Mouse (Mus musculus) liver (tissue): ENCODE data around the gene Dennd5b.
"Not testable (repeated sequence)": the region's sequence is repeated elsewhere in the genome, so short reads cannot be mapped to it uniquely, and the experiment has no call there.

Experiments used
- DNase-seq: peaks from one replicate; pipeline ENCODE4 v3.0.0-alpha.2; 2020; ENCODE audit warnings: mixed read lengths

Dennd5b gene

GRCm38 (mm10) chr6:149101076-149101942, at the start of gene Dennd5b:
TSS of gene Dennd5b (minus strand) at chr6:149101680.
- DNase-seq: peak; percentile 75

DNA sequence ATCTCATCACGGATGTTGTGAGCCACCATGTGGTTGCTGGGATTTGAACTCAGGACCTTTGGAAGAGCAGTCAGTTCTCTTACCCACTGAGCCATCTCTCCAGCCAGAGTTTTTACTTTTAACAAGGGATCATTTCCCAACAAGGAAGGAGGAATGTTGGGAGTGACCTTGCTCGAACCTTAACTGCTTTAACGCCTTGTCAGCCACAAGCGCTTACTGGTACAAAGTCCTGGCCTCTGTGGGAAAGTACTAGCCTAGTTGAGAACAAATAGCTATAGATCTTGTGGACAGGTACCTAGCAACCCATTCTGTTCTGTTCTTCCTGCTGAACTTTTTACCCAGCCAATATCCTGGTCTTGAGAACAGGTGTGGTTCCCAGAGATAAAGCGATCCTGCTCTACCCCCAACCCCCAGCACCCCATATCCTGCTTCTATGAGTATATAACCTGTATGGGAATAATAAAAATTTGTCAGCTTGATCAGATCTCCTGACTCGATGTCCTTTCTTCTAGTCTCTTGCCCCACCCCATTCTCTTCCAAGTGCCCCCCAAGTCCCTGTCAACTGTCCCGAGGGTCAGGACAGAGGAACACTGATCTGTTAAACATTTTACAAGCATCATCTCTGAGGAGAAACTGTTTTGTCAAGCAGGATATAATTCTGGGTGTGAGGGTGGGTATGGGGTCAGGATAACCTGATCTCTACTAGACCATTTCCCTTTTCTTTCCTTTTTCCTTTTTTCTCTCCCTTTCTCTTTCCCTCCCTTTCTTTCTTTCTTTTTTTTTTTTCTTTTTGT, 47.2 kb upstream of the Dennd5b start:
- no peak for DNase-seq

- no peak for DNase-seq
These were observed 43.7 kb upstream of the Dennd5b start for GRCm38 (mm10) chr6:149145143-149145542.

- DNase-seq: peak; percentile 91
These were observed 40.1 kb upstream of the Dennd5b start for GRCm38 (mm10) chr6:149141393-149142173.

DNA sequence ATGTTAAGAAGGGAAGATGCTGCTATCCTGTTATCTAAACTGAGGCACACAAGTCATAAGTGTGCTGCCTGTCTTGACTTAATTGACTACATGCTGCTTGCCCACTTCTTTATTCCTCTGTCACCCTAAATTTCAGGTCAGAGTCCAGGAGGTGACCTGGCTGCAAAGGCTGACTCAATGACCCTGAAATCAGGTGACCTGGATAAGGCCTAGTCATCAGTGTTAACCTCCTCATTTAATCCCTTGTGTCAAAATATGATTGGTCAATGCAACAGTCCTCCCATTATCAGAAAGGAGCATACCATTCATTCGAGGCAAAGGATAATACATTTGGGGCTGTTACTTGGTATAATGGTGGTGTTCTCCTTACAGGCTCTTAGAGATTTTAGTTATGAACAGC, 38.0 kb upstream of the Dennd5b start, which contains the start of gene Etfbkmt:
Etfbkmt (plus strand) TSS at position 379 of the 400 bp plus-strand sequence.
- DNase-seq: no peak

GRCm38 (mm10) chr6:149139011-149139410, 37.5 kb upstream of the Dennd5b start:
- no peak for DNase-seq

- no peak for DNase-seq
These were observed 36.5 kb upstream of the Dennd5b start for GRCm38 (mm10) chr6:149137936-149138335.

DNA sequence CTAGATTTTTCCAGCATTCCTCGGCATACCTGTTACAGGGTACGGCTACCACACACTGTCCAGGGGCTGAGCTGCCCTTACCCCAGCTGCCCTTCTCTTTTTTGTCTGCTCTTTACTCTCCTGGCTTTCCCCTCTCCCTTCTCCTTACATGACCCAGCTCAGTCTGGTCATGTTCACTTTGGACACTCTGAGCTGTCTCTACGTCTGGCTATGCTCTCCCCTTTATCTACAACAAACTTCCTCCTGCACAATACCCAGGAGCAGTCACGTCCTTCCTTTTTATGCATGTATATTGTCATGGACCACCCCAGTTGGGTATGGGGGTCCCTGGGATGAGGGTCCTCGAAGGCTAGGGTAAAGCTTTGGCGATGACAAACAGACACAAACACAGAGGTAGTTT, 34.2 kb upstream of the Dennd5b start:
- no peak for DNase-seq

DNA sequence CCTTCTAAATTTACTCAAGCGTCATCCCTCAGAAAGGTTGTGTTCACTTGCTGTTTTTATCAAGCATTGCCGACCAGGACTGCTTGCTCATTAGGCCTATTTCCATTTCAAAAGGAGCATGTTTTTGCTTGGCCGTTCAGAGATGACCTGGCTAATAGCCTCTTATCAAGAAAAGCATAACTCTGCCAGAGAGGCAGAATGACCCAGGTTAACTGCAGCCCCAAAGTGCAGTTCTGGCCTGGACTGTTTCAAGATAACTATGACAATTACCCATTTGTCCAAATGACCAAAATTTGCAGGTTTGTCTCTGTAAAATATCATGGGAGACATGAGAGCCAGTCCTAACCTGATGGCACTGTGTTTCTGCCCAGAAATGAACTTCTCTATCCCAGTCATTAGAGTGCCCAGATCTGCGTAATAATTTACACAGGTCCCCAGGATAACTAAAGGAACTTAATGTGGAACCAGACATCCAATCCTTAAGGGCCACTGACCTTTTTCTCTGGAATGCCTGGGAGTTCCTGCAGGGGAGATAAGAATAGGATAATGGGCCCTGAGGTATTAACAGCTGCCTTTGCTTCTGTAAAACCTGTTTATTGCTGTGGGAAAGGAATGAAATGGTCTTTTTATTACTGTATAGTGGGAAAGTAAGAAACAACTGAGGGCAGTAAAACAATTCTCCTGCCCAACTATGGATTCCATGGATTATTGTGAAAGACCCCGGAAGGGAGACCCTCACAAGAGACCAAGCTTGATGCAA, 33.1 kb upstream of the Dennd5b start:
- no peak for DNase-seq

DNA sequence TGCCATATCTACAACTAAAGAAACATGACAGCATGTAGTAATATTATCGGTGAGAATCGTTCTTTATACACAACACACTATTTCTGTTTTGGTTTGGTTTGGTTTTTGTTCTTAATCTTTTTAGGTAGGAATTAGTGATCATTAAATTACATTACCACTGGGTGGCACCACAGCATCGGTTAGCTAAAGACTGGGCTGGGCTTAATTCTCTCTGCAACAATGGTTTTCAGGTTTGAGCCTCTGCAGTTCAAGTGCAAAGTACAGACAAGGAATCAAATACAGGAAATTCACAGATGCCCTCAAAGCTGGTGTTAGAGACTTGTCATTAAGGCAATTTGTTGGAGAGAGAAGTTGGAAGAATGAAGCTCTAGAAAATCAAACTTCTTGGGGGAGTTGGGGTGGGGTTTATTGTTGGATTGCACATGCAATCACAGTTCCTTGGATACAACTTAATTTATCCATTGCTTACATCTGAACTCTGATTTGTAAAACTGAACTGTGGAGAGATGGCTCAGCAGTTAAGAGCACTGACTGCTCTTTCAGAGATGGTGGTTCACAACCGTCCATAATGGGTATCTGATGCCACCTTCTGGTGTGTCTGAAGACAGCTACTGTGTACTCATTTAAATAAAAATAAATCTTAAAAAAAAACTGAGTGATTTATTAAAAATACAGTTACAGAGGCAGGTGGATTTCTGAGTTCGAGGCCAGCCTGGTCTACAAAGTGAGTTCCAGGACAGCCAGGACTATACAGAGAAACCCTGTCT, 31.0 kb upstream of the Dennd5b start:
- peak; percentile 48 for DNase-seq

DNA sequence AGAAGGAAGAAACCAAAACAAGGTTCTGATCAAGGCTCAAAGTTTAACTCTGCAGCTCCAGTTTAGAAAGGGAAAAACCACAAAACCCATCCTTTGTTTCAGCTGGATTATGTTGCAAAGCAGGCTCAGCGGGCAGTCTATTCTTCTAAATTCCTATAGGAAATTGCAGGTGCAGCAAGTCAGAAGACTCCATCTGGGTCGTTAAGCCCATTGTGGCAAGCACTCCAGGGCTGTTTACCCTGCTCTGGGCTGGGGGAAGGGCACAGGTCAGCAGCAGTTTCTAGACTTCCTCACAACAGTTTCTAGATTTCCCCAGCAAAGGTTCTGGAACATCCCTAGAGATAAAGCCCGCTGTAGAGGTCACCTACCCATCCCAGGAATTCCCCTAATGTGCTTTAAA, 29.6 kb upstream of the Dennd5b start:
- no peak for DNase-seq

DNA sequence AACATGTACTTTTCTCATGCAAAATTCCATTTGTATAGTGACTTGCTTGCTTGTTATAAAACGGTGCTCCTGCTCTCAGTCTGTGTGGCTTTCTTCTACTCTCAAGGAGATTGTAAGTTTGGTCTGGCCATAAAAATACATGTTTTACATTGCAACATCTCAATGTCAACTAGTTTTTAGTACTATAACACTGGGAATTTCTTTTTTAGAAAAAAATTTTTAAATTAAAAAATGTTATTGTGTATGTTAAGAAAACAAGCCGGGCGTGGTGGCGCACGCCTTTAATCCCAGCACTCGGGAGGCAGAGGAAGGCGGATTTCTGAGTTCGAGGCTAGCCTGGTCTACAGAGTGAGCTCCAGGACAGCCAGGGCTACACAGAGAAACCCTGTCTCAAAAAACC, 28.4 kb upstream of the Dennd5b start, which contains the start of gene Gm10203:
Gm10203 (plus strand) TSS at position 301 of the 400 bp plus-strand sequence.
- not testable (repeated sequence) for DNase-seq

- peak; percentile 49 for DNase-seq
These were observed 25.2 kb upstream of the Dennd5b start for GRCm38 (mm10) chr6:149126675-149127074.

GRCm38 (mm10) chr6:149123042-149123441, 21.6 kb upstream of the Dennd5b start:
- DNase-seq: no peak

GRCm38 (mm10) chr6:149119853-149120252, 18.4 kb upstream of the Dennd5b start:
- no peak for DNase-seq

- DNase-seq: peak; percentile 35
These were observed 17.5 kb upstream of the Dennd5b start for GRCm38 (mm10) chr6:149118935-149119334.

DNA sequence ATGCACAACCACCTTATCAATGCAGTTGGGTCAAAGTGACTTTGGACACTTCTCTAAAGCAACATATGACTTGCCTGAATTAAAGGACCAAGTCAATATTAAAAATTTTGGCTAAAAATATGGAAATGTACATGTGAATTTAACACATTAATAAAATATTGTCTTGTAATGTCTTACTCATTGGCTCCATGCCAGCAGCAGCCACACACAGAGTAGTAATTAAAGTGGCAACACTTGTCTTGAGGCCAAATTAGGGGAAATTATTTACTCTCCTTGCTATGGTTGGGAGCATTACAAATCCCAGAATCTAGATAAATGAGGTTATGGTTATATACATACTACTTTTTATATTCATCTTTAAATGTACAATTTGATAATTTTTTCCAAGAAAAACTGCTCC, 15.5 kb upstream of the Dennd5b start:
- DNase-seq: no peak

DNA sequence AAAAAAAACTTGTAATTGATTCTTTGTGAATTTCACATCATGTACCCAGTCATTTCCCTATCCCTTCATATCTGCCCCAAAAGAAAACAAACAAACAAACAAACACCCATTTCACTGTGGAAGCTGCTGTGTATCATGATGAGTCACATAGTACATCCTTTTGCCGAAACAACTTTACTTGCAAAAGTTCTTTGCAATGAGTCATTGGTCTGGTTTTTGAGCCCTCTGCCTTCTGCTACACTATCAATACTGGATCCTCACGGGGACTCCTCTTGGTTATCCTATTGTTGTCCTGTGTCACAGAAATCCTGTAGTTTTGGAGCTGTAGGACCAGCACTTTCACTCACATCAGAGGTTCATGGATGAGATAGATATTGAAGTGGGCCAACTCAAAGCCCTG, 7.4 kb upstream of the Dennd5b start:
- DNase-seq: no peak

DNA sequence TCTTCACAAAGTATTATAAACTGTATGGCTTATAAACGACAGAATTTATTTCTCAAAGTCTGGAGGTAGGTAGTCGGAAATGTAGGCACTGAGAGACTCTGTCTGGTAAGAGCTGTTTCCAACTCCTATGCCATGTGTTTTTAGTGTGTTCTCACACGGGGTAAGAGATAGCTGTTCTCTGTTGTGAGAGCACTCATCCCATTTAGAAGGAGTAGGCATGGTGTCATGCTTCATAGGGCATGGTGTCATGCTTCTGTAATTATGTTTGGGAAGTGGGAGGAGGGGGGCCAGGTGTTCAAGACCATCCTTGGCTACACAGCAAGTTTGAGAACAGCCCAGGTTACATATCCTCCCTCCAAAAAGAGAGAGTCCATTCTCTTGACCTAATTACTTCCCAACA, 6.1 kb upstream of the Dennd5b start:
- no peak for DNase-seq

DNA sequence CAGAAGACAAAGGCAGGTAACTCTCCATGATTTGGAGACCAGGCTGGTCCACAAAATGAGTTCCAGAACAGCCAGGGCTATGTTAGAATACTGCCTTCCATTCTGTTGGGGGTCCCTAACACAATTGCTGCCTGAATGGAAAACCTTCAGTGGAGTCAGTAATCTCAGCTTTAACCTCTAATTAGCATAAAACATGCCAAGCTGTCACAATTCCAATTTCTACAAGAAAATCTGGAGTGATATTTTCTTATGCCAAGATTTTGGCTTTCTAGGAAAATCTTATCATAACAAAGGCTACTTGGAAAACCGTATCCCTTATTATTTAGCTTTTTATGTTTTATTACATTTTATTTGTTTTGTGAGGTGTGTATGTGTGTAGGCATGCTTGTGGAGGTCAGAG, 2.0 kb upstream of the Dennd5b start:
- DNase-seq: no peak

GRCm38 (mm10) chr6:149101943-149102243, 413 bp upstream of the Dennd5b start:
- no peak for DNase-seq
